Mouse (Mus musculus) MEL (cell line): Measurements from ENCODE around the gene BC025920. TPM values are rescaled to one million over a fixed set of nuclear protein-coding genes. Genes with fewer than 3 reads are reported as not detected.

Experiments used
- DNase-seq: peaks from one replicate; pipeline ENCODE4 v3.0.0; 2011; ENCODE audit warnings: low read depth, low spot score
- H3K27ac ChIP-seq: 2 replicates; pipeline ENCODE4 v1.5.1; 2012; ENCODE audit warnings: low read depth, mild to moderate bottlenecking, control low read depth, low read length, moderate library complexity; ENCODE audit not compliant: control insufficient read depth
- H3K27me3 ChIP-seq, 2 experiments: fragments of 150-350 bp in 1 of 2; sonication (generic) in 1 of 2; 2 replicates each; pipeline ENCODE4 v1.6.1; 2012; ENCODE audit warnings: low read length in 2 of 2, mild to moderate bottlenecking in 2 of 2, improper control_type of control experiment in 1 of 2, moderate library complexity in 1 of 2; ENCODE audit not compliant: insufficient read depth in 2 of 2, control insufficient read depth in 1 of 2
- H3K36me3 ChIP-seq, 2 experiments: 2 replicates each; pipeline ENCODE4 v1.6.1; 2012 to 2014; ENCODE audit warnings: low read length in 2 of 2, improper control_type of control experiment in 1 of 2, inconsistent platforms in 1 of 2, mild to moderate bottlenecking in 1 of 2; ENCODE audit not compliant: insufficient read depth in 2 of 2, control insufficient read depth in 1 of 2
- H3K4me1 ChIP-seq, 2 experiments: fragments of 150-350 bp in 1 of 2; sonication (generic) in 1 of 2; 2 replicates each; pipeline ENCODE4 v1.6.1; 2012; ENCODE audit warnings: low read length in 2 of 2, improper control_type of control experiment in 1 of 2, mild to moderate bottlenecking in 1 of 2; ENCODE audit not compliant: insufficient read depth in 2 of 2, control insufficient read depth in 1 of 2
- H3K4me3 ChIP-seq, 2 experiments: fragments of 150-350 bp in 1 of 2; sonication (generic) in 1 of 2; 2 replicates each; pipeline ENCODE4 v1.5.1; 2012; ENCODE audit warnings: low read depth in 2 of 2, low read length in 2 of 2, mild to moderate bottlenecking in 2 of 2, moderate library complexity in 2 of 2, control low read depth in 1 of 2, improper control_type of control experiment in 1 of 2; ENCODE audit not compliant: control insufficient read depth in 1 of 2, insufficient read depth in 1 of 2
- H3K79me2 ChIP-seq: 2 replicates; pipeline ENCODE4 v1.6.1; 2012; ENCODE audit warnings: mild to moderate bottlenecking, low read length, moderate library complexity; ENCODE audit not compliant: control insufficient read depth, poor library complexity, insufficient read depth
- H3K9ac ChIP-seq: 2 replicates; pipeline ENCODE4 v1.6.1; 2012; ENCODE audit warnings: low read depth, mild to moderate bottlenecking, control low read depth, low read length, moderate library complexity; ENCODE audit not compliant: control insufficient read depth, poor library complexity, severe bottlenecking
- H3K9me3 ChIP-seq: fragments of 150-350 bp; sonication (generic); replicated peaks from 2 replicates; pipeline ENCODE4 v1.6.1; 2012; ENCODE audit warnings: mild to moderate bottlenecking, low read length, improper control_type of control experiment, moderate library complexity; ENCODE audit not compliant: insufficient read depth
- CHD2 ChIP-seq: IDR thresholded peaks from 2 replicates; pipeline ENCODE4 v1.6.1; 2011; ENCODE audit warnings: low read length, improper control_type of control experiment
- CTCF ChIP-seq, 3 experiments: IDR thresholded peaks in 2 of 3; conservative IDR thresholded peaks in 1 of 3; 2 replicates each; pipeline ENCODE4 v1.5.1; 2011 to 2012; ENCODE audit warnings: low read length in 3 of 3, low read depth in 2 of 3, mild to moderate bottlenecking in 2 of 3, improper control_type of control experiment in 1 of 3, inconsistent platforms in 1 of 3, mixed read lengths in 1 of 3, moderate library complexity in 1 of 3; ENCODE audit not compliant: control insufficient read depth in 1 of 3, insufficient read depth in 1 of 3, poor library complexity in 1 of 3, severe bottlenecking in 1 of 3
- EP300 ChIP-seq, 2 experiments: IDR thresholded peaks; 2 replicates each; pipeline ENCODE4 v1.6.1; 2011; ENCODE audit warnings: improper control_type of control experiment in 2 of 2, low read length in 2 of 2, low read depth in 1 of 2, mild to moderate bottlenecking in 1 of 2
- GABPA ChIP-seq: IDR thresholded peaks from 2 replicates; pipeline ENCODE4 v1.6.1; 2012; ENCODE audit warnings: low read depth, mild to moderate bottlenecking, inconsistent platforms, low read length, improper control_type of control experiment, moderate library complexity
- HCFC1 ChIP-seq: IDR thresholded peaks from 2 replicates; pipeline ENCODE4 v1.6.1; 2012; ENCODE audit warnings: low read depth, mild to moderate bottlenecking, inconsistent platforms, low read length, improper control_type of control experiment, moderate library complexity
- KAT2A ChIP-seq: conservative IDR thresholded peaks from 2 replicates; pipeline ENCODE4 v1.6.1; 2012; ENCODE audit warnings: low read depth, low read length, improper control_type of control experiment, inconsistent platforms
- MAFK ChIP-seq: IDR thresholded peaks from 2 replicates; pipeline ENCODE4 v1.6.1; 2011; ENCODE audit warnings: low read depth, mild to moderate bottlenecking, low read length, improper control_type of control experiment, borderline replicate concordance
- MAX ChIP-seq: IDR thresholded peaks from 2 replicates; pipeline ENCODE4 v1.6.1; 2011; ENCODE audit warnings: low read length, improper control_type of control experiment
- MEF2A ChIP-seq: IDR thresholded peaks from 2 replicates; pipeline ENCODE4 v1.6.1; 2014; ENCODE audit warnings: low read depth, mild to moderate bottlenecking, inconsistent platforms, low read length, improper control_type of control experiment; ENCODE audit not compliant: poor library complexity, insufficient replicate concordance, severe bottlenecking; ENCODE audit errors: extremely low read depth
- MYB ChIP-seq: IDR thresholded peaks from 2 replicates; pipeline ENCODE4 v1.6.1; 2011; ENCODE audit warnings: mild to moderate bottlenecking, low read depth, low read length, improper control_type of control experiment
- NELFE ChIP-seq: IDR thresholded peaks from 2 replicates; pipeline ENCODE4 v1.6.1; 2011; ENCODE audit warnings: low read depth, low read length, improper control_type of control experiment
- NRF1 ChIP-seq: IDR thresholded peaks from 2 replicates; pipeline ENCODE4 v1.6.1; 2014; ENCODE audit warnings: low read depth, mild to moderate bottlenecking, inconsistent platforms, low read length, improper control_type of control experiment, moderate library complexity; ENCODE audit not compliant: poor library complexity, insufficient read depth, severe bottlenecking
- POLR2A ChIP-seq, 2 experiments: IDR thresholded peaks; 2 replicates each; pipeline ENCODE4 v1.6.1; 2011 to 2012; ENCODE audit warnings: low read length in 2 of 2, mild to moderate bottlenecking in 2 of 2, control low read depth in 1 of 2, improper control_type of control experiment in 1 of 2, low read depth in 1 of 2, moderate library complexity in 1 of 2; ENCODE audit not compliant: control insufficient read depth in 1 of 2, insufficient read depth in 1 of 2, poor library complexity in 1 of 2
- SIN3A ChIP-seq: IDR thresholded peaks from 2 replicates; pipeline ENCODE4 v1.6.1; 2012; ENCODE audit warnings: low read length, improper control_type of control experiment, inconsistent platforms
- UBTF ChIP-seq: IDR thresholded peaks from 2 replicates; pipeline ENCODE4 v1.6.1; 2012; ENCODE audit warnings: low read depth, mild to moderate bottlenecking, inconsistent platforms, low read length, improper control_type of control experiment, moderate library complexity, borderline replicate concordance; ENCODE audit not compliant: insufficient read depth
- USF1 ChIP-seq: IDR thresholded peaks from 2 replicates; pipeline ENCODE4 v1.6.1; 2014; ENCODE audit warnings: low read depth, mild to moderate bottlenecking, inconsistent platforms, low read length, improper control_type of control experiment, moderate library complexity
- ZC3H11A ChIP-seq: IDR thresholded peaks from 2 replicates; pipeline ENCODE4 v1.6.1; 2012; ENCODE audit warnings: low read depth, mild to moderate bottlenecking, inconsistent platforms, low read length, improper control_type of control experiment
- ZKSCAN1 ChIP-seq: IDR thresholded peaks from 2 replicates; pipeline ENCODE4 v1.6.1; 2012; ENCODE audit warnings: low read depth, mild to moderate bottlenecking, inconsistent platforms, low read length, improper control_type of control experiment, moderate library complexity
- ZMIZ1 ChIP-seq: IDR thresholded peaks from 2 replicates; pipeline ENCODE4 v1.6.1; 2012; ENCODE audit warnings: low read depth, mild to moderate bottlenecking, inconsistent platforms, low read length, improper control_type of control experiment, moderate library complexity
- ZNF384 ChIP-seq: IDR thresholded peaks from 2 replicates; pipeline ENCODE4 v1.6.1; 2012; ENCODE audit warnings: low read depth, mild to moderate bottlenecking, inconsistent platforms, low read length, improper control_type of control experiment
- polyA plus RNA-seq, 2 experiments: library from polyadenylated mRNA; stranded (reverse) in 1 of 2; unstranded in 1 of 2; fragments of >175 nt in 1 of 2; fragments of >200 nt in 1 of 2; gene quantifications; 2 replicates each; pipeline versions ENCODE4 v1.2.1 to v1.2.4; 2012; ENCODE audit warnings: low replicate concordance in 2 of 2, low read depth in 1 of 2; ENCODE audit not compliant: insufficient read length in 2 of 2, insufficient read depth in 1 of 2, missing spikeins in 1 of 2
- total RNA-seq: library from RNA; depleted of rRNA; stranded (reverse); fragments of 300-350 nt; gene quantifications from 2 replicates; pipeline ENCODE4 v1.2.3, GENCODE M21; 2012

Gene BC025920
- total and polyA plus RNA-seq, 3 experiments, result 1.1 to 1.7 TPM; not detected in 1

DNA sequence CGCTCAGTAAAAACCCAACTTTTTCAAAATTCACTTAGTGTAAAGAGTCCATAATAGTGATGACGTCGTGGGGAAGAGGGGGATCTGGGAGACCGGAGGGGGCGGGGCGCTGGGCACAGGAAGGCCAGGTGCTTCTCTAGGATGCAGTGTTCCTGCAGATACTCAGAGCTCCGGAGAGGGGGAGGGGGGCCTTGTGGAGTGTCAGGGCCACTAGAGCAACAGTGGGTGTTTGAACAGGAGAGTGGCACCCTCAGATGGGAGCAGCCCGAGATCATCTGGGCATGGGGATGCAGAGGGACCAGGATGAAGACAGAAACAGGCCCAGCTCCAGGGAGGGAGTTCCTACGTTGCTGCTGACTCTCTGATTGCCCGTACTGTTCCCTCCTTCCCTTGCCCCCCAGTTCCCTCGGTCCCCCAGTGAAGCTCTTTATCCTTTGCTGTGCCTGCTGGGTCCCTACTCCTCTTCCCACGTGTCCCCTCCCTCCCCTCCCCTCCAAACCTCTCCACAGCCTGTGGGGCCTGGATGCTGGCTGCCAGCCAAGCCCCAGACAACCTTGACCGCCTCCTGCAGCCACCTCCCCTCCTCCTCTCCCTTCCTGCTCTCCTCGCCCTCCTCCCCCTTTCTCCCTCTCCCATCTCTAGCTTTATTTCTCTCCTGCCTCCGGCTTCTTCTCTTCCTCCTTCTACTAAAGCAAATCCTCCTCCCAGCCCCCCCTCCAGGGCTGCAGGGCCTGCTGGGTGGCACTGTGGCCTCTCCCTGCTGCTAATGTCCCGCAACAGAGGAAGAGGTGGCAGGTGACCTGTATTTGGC lies 37.5 kb upstream of the BC025920 start (continued):
- no peak for TF ChIP-seq ZKSCAN1
- TF ChIP-seq UBTF, result no peak
- TF ChIP-seq EP300 (IDR thresholded peaks at IDR 0.05; ENCODE audit: low read depth in 1 of 2, low read length in 2 of 2), result no peak
- TF ChIP-seq MAX, result no peak

DNA sequence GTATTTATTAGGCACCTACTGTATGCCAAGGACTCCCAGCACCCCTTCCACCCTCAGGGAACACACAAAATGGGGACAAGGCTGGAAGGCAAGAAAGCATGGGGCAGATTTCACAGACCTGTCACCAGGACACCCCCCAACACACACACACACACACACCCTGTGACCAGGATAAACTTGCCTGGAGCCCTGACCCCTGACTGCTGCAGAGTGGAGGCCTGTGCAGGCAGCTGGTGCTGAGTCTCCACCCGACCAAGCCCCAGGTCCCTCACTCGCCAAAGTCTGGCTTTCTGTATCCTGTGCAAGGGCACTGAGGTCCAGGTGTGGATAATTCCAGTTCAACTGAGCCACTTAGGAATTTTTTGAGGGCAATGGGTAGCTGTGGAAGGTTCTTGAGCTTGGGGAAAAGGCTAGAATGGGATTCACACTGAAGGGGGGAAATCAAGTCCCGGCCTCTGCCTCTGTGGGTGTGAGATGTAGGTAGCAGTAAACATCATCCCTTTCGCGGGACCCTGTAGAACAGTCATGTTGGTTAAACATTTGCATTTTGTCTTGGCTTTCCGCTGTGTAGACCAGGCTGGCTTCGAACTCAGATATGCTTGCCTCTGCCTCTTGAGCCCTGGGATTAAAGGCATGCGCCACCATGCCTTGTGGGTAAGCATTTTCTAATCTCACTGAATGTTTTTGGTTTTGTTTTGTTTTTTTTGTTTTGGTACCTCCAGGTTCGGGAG lies 36.4 kb upstream of the BC025920 start:
- Histone ChIP-seq H3K27me3 (no peaks in the 10 kb centered on the region), H3K27ac (no peak overlapping the region), H3K9ac (no peak overlapping the region), H3K36me3 (peaks cover 0 to 10% of the 10 kb centered on the region in 2 experiments; a peak in 2 of 4 replicates), H3K4me1 (peaks cover 3 to 22% of the 10 kb centered on the region in 2 experiments; a peak in 3 of 4 replicates), H3K79me2 (no peaks in the 10 kb centered on the region; the same call in 1 of the 2 replicates), H3K4me3 (no peak overlapping the region), H3K9me3 (no peaks in the 10 kb centered on the region)
- DNase-seq, result no peak
- no peak for TF ChIP-seq MYB
- no peak for TF ChIP-seq NRF1
- no peak for TF ChIP-seq KAT2A
- no peak for TF ChIP-seq USF1
- no peak for TF ChIP-seq ZMIZ1
- no peak for TF ChIP-seq GABPA
- TF ChIP-seq ZC3H11A, result no peak
- TF ChIP-seq MEF2A, result no peak
- no peak for TF ChIP-seq MAX
- TF ChIP-seq ZNF384, result no peak
- no peak for TF ChIP-seq MAFK
- TF ChIP-seq HCFC1, result no peak
- TF ChIP-seq ZKSCAN1, result no peak
- TF ChIP-seq CTCF (IDR thresholded peaks at IDR 0.05 in 2 of 3, conservative IDR thresholded peaks at IDR 0.05 in 1 of 3; ENCODE audit: control insufficient read depth in 1 of 3, insufficient read depth in 1 of 3, low read depth in 2 of 3, low read length in 3 of 3, poor library complexity in 1 of 3, severe bottlenecking in 1 of 3), result no peak
- no peak for TF ChIP-seq SIN3A
- no peak for TF ChIP-seq CHD2
- TF ChIP-seq NELFE, result no peak
- TF ChIP-seq POLR2A (IDR thresholded peaks at IDR 0.05; ENCODE audit: control insufficient read depth in 1 of 2, insufficient read depth in 1 of 2, low read depth in 1 of 2, low read length in 2 of 2, poor library complexity in 1 of 2), result no peak
